Mouse (Mus musculus) E14TG2a.4 (cell line): ENCODE measurements around the gene Kdm2a.

ENCODE experiments used
- CTCF ChIP-seq: conservative IDR thresholded peaks from 2 replicates; pipeline ENCODE4 v1.5.1; 2014; ENCODE audit warnings: low read length
- NANOG ChIP-seq: IDR thresholded peaks from 2 replicates; pipeline ENCODE4 v1.6.1; 2014; ENCODE audit warnings: borderline replicate concordance, low read length, mixed read lengths

GRCm38 (mm10) chr19:4346479-4346878, 51.6 kb downstream of the Kdm2a start:
- TF ChIP-seq CTCF (no peak), NANOG (no peak)
